Mouse (Mus musculus) forelimb bud, embryonic 11.5 days (tissue): ENCODE data around the gene Ptbp1.
A peak's percentile ranks its signal among the peaks of the same experiment; 100 is the strongest.

Experiments used
- DNase-seq: peaks from one replicate; pipeline ENCODE4 v3.0.0-alpha.2; 2012; ENCODE audit warnings: low read depth, low spot score

The Ptbp1 gene

GRCm38 (mm10) chr10:79853860-79854795, at the start of gene Ptbp1:
Gene Ptbp1 (plus strand): TSS chr10:79854427.
- DNase-seq: peak; percentile 100

GRCm38 (mm10) chr10:79805636-79806035, 48.6 kb upstream of the Ptbp1 start:
- no peak for DNase-seq

GRCm38 (mm10) chr10:79806331-79806730, 47.9 kb upstream of the Ptbp1 start:
- no peak for DNase-seq

- no peak for DNase-seq
These were observed 47.3 kb upstream of the Ptbp1 start for GRCm38 (mm10) chr10:79806972-79807371.

- DNase-seq: no peak
These were observed 46.4 kb upstream of the Ptbp1 start for GRCm38 (mm10) chr10:79807826-79808225.

- DNase-seq: no peak
These were observed 45.5 kb upstream of the Ptbp1 start for GRCm38 (mm10) chr10:79808728-79809127.

GRCm38 (mm10) chr10:79811736-79812637, 42.2 kb upstream of the Ptbp1 start:
- DNase-seq: peak; percentile 76

- no peak for DNase-seq
These were observed 39.9 kb upstream of the Ptbp1 start for GRCm38 (mm10) chr10:79814271-79814842.

GRCm38 (mm10) chr10:79815671-79816494, 38.3 kb upstream of the Ptbp1 start:
- no peak for DNase-seq

- no peak for DNase-seq
These were observed 37.1 kb upstream of the Ptbp1 start for GRCm38 (mm10) chr10:79817111-79817510.

- DNase-seq: no peak
These were observed 36.0 kb upstream of the Ptbp1 start for GRCm38 (mm10) chr10:79818225-79818624.

GRCm38 (mm10) chr10:79819606-79820005, 34.6 kb upstream of the Ptbp1 start:
- DNase-seq: no peak

GRCm38 (mm10) chr10:79820277-79820676, 34.0 kb upstream of the Ptbp1 start:
- no peak for DNase-seq

GRCm38 (mm10) chr10:79820782-79821181, 33.4 kb upstream of the Ptbp1 start, which contains the start of gene Misp:
Gene Misp (plus strand): TSS chr10:79820989.
- no peak for DNase-seq

GRCm38 (mm10) chr10:79821731-79822130, 32.5 kb upstream of the Ptbp1 start:
- DNase-seq: no peak

GRCm38 (mm10) chr10:79822372-79822771, 31.9 kb upstream of the Ptbp1 start:
- DNase-seq: no peak

- no peak for DNase-seq
These were observed 31.2 kb upstream of the Ptbp1 start for GRCm38 (mm10) chr10:79823011-79823410.

- no peak for DNase-seq
These were observed 29.8 kb upstream of the Ptbp1 start for GRCm38 (mm10) chr10:79824413-79824812.

- DNase-seq: no peak
These were observed 22.6 kb upstream of the Ptbp1 start for GRCm38 (mm10) chr10:79831583-79831982.

GRCm38 (mm10) chr10:79832026-79832785, 22.0 kb upstream of the Ptbp1 start:
- DNase-seq: no peak
